Mouse (Mus musculus) CH12.LX (cell line): ENCODE data around the gene Slc25a12. TPM values are rescaled to one million over a fixed set of nuclear protein-coding genes. Genes with fewer than 3 reads are reported as not detected.
A peak's percentile ranks its signal among the peaks of the same experiment; 100 is the strongest.

Experiments
- DNase-seq: peaks from one replicate; pipeline ENCODE4 v3.0.0-alpha.2; 2013; ENCODE audit errors: extremely low read depth
- H3K27ac ChIP-seq: 2 replicates; pipeline ENCODE4 v1.5.1; 2012; ENCODE audit warnings: low read depth, mild to moderate bottlenecking, control low read depth, moderate library complexity; ENCODE audit not compliant: insufficient read depth
- H3K27me3 ChIP-seq: replicated peaks from 2 replicates; pipeline ENCODE3; 2012; ENCODE audit warnings: inconsistent platforms
- H3K36me3 ChIP-seq, 2 experiments: replicated peaks in 1 of 2; 2 replicates each; pipeline versions ENCODE3 to v1.6.1; 2012; ENCODE audit warnings: inconsistent platforms in 1 of 2, low read length in 1 of 2, mild to moderate bottlenecking in 1 of 2, mixed read lengths in 1 of 2, moderate library complexity in 1 of 2; ENCODE audit not compliant: control insufficient read depth in 1 of 2, insufficient read depth in 1 of 2
- H3K4me1 ChIP-seq, 2 experiments: 2 replicates each; pipeline ENCODE4 v1.6.1; 2012; ENCODE audit warnings: inconsistent platforms in 1 of 2, moderate library complexity in 1 of 2; ENCODE audit not compliant: insufficient read depth in 2 of 2, control insufficient read depth in 1 of 2
- H3K4me2 ChIP-seq: 2 replicates; pipeline ENCODE4 v1.6.1; 2012; ENCODE audit warnings: low read depth, mild to moderate bottlenecking, control low read depth; ENCODE audit not compliant: poor library complexity, insufficient read depth, severe bottlenecking
- H3K4me3 ChIP-seq, 3 experiments: fragments of 150-350 bp in 1 of 3; sonication (generic) in 1 of 3; replicated peaks in 1 of 3; 2 replicates each; pipeline versions ENCODE3 to v1.5.1; 2011 to 2012; ENCODE audit warnings: low read depth in 2 of 3, low read length in 2 of 3, mild to moderate bottlenecking in 2 of 3, moderate library complexity in 2 of 3, control low read depth in 1 of 3, improper control_type of control experiment in 1 of 3, inconsistent platforms in 1 of 3, mixed read lengths in 1 of 3; ENCODE audit not compliant: poor library complexity in 1 of 3
- H3K79me2 ChIP-seq: replicated peaks from 2 replicates; pipeline ENCODE4 v1.6.1; 2012; ENCODE audit warnings: mild to moderate bottlenecking, moderate library complexity; ENCODE audit not compliant: control insufficient read depth, poor library complexity, insufficient read depth, severe bottlenecking; ENCODE audit errors: extremely low read depth
- H3K9ac ChIP-seq: 2 replicates; pipeline ENCODE4 v1.6.1; 2012; ENCODE audit warnings: low read depth, mild to moderate bottlenecking, control low read depth, moderate library complexity; ENCODE audit not compliant: insufficient read depth
- H3K9me3 ChIP-seq: replicated peaks from 2 replicates; pipeline ENCODE3; 2012; ENCODE audit warnings: low read length, inconsistent platforms, mixed read lengths
- BHLHE40 ChIP-seq: IDR thresholded peaks from 2 replicates; pipeline ENCODE4 v1.6.1; 2011; ENCODE audit warnings: mild to moderate bottlenecking, low read depth, low read length, improper control_type of control experiment
- CHD1 ChIP-seq: IDR thresholded peaks from 2 replicates; pipeline ENCODE4 v1.6.1; 2012; ENCODE audit warnings: low read depth, low read length, improper control_type of control experiment, inconsistent platforms
- CHD2 ChIP-seq: IDR thresholded peaks from 2 replicates; pipeline ENCODE4 v1.6.1; 2011; ENCODE audit warnings: low read length, improper control_type of control experiment
- E2F4 ChIP-seq: IDR thresholded peaks from 2 replicates; pipeline ENCODE4 v1.6.1; 2011; ENCODE audit warnings: low read depth, low read length, improper control_type of control experiment; ENCODE audit not compliant: insufficient replicate concordance
- ELF1 ChIP-seq: IDR thresholded peaks from 2 replicates; pipeline ENCODE4 v1.6.1; 2014; ENCODE audit warnings: low read depth, mild to moderate bottlenecking, inconsistent platforms, low read length, improper control_type of control experiment
- EP300 ChIP-seq: IDR thresholded peaks from 2 replicates; pipeline ENCODE4 v1.6.1; 2011; ENCODE audit warnings: low read length, improper control_type of control experiment
- ETS1 ChIP-seq: conservative IDR thresholded peaks from 2 replicates; pipeline ENCODE4 v1.6.1; 2012; ENCODE audit warnings: low read depth, mild to moderate bottlenecking, inconsistent platforms, low read length, improper control_type of control experiment, moderate library complexity
- GABPA ChIP-seq: IDR thresholded peaks from 2 replicates; pipeline ENCODE4 v1.6.1; 2012; ENCODE audit warnings: low read depth, low read length, improper control_type of control experiment, inconsistent platforms; ENCODE audit not compliant: insufficient replicate concordance
- HCFC1 ChIP-seq: IDR thresholded peaks from 2 replicates; pipeline ENCODE4 v1.6.1; 2012; ENCODE audit warnings: low read depth, mild to moderate bottlenecking, inconsistent platforms, low read length, improper control_type of control experiment
- IRF4 ChIP-seq: IDR thresholded peaks from 2 replicates; pipeline ENCODE4 v1.6.1; 2014; ENCODE audit warnings: low read depth, mild to moderate bottlenecking, inconsistent platforms, low read length, improper control_type of control experiment
- JUN ChIP-seq: IDR thresholded peaks from 2 replicates; pipeline ENCODE4 v1.6.1; 2011; ENCODE audit warnings: low read depth, mild to moderate bottlenecking, low read length, improper control_type of control experiment, moderate library complexity; ENCODE audit not compliant: insufficient read depth
- JUND ChIP-seq: conservative IDR thresholded peaks from 2 replicates; pipeline ENCODE4 v1.6.1; 2011; ENCODE audit warnings: low read depth, low read length, improper control_type of control experiment
- MAFK ChIP-seq: IDR thresholded peaks from 2 replicates; pipeline ENCODE4 v1.6.1; 2011; ENCODE audit warnings: low read length, improper control_type of control experiment; ENCODE audit not compliant: insufficient replicate concordance
- MAX ChIP-seq: IDR thresholded peaks from 2 replicates; pipeline ENCODE4 v1.6.1; 2011; ENCODE audit warnings: low read length, improper control_type of control experiment
- MAZ ChIP-seq: IDR thresholded peaks from 2 replicates; pipeline ENCODE4 v1.6.1; 2012; ENCODE audit warnings: low read depth, mild to moderate bottlenecking, inconsistent platforms, low read length, improper control_type of control experiment, moderate library complexity
- MEF2A ChIP-seq: IDR thresholded peaks from 2 replicates; pipeline ENCODE4 v1.6.1; 2014; ENCODE audit warnings: low read depth, mild to moderate bottlenecking, inconsistent platforms, low read length, improper control_type of control experiment, borderline replicate concordance
- MXI1 ChIP-seq: IDR thresholded peaks from 2 replicates; pipeline ENCODE4 v1.6.1; 2011; ENCODE audit warnings: mild to moderate bottlenecking, low read depth, low read length, improper control_type of control experiment
- MYC ChIP-seq: IDR thresholded peaks from 2 replicates; pipeline ENCODE4 v1.6.1; 2011; ENCODE audit warnings: low read depth, mild to moderate bottlenecking, improper control_type of control experiment, low read length
- NELFE ChIP-seq: IDR thresholded peaks from 2 replicates; pipeline ENCODE4 v1.6.1; 2011; ENCODE audit warnings: low read depth, low read length, improper control_type of control experiment
- PAX5 ChIP-seq: IDR thresholded peaks from 2 replicates; pipeline ENCODE4 v1.6.1; 2012; ENCODE audit warnings: low read length, inconsistent platforms, mixed read lengths
- POLR2A ChIP-seq: IDR thresholded peaks from 2 replicates; pipeline ENCODE4 v1.6.1; 2011; ENCODE audit warnings: low read depth, mild to moderate bottlenecking, improper control_type of control experiment, low read length
- POLR2AphosphoS2 ChIP-seq: IDR thresholded peaks from 2 replicates; pipeline ENCODE4 v1.6.1; 2011; ENCODE audit warnings: low read depth, low read length, improper control_type of control experiment
- RAD21 ChIP-seq: IDR thresholded peaks from 2 replicates; pipeline ENCODE4 v1.6.1; 2011; ENCODE audit warnings: low read depth, mild to moderate bottlenecking, low read length, improper control_type of control experiment, moderate library complexity
- RCOR1 ChIP-seq: conservative IDR thresholded peaks from 2 replicates; pipeline ENCODE4 v1.6.1; 2012; ENCODE audit warnings: low read depth, mild to moderate bottlenecking, inconsistent platforms, low read length, improper control_type of control experiment
- SIN3A ChIP-seq: IDR thresholded peaks from 2 replicates; pipeline ENCODE4 v1.6.1; 2012; ENCODE audit warnings: low read length, improper control_type of control experiment, inconsistent platforms
- SMC3 ChIP-seq: IDR thresholded peaks from 2 replicates; pipeline ENCODE4 v1.6.1; 2011; ENCODE audit warnings: low read depth, low read length, improper control_type of control experiment
- TBP ChIP-seq: conservative IDR thresholded peaks from 2 replicates; pipeline ENCODE4 v1.6.1; 2011; ENCODE audit warnings: low read depth, low read length, improper control_type of control experiment
- TCF12 ChIP-seq: IDR thresholded peaks from 2 replicates; pipeline ENCODE4 v1.6.1; 2014; ENCODE audit warnings: low read depth, mild to moderate bottlenecking, inconsistent platforms, low read length, improper control_type of control experiment
- UBTF ChIP-seq: IDR thresholded peaks from 2 replicates; pipeline ENCODE4 v1.6.1; 2012; ENCODE audit warnings: low read depth, mild to moderate bottlenecking, inconsistent platforms, low read length, improper control_type of control experiment, moderate library complexity
- USF1 ChIP-seq: IDR thresholded peaks from 2 replicates; pipeline ENCODE4 v1.6.1; 2014; ENCODE audit warnings: low read depth, mild to moderate bottlenecking, inconsistent platforms, low read length, improper control_type of control experiment
- USF2 ChIP-seq: conservative IDR thresholded peaks from 2 replicates; pipeline ENCODE4 v1.6.1; 2011; ENCODE audit warnings: low read depth, low read length, improper control_type of control experiment
- ZC3H11A ChIP-seq: IDR thresholded peaks from 2 replicates; pipeline ENCODE4 v1.6.1; 2012; ENCODE audit warnings: low read depth, mild to moderate bottlenecking, inconsistent platforms, low read length, improper control_type of control experiment
- ZKSCAN1 ChIP-seq: IDR thresholded peaks from 2 replicates; pipeline ENCODE4 v1.6.1; 2012; ENCODE audit warnings: low read depth, inconsistent platforms, low read length, improper control_type of control experiment, borderline replicate concordance
- ZMIZ1 ChIP-seq: IDR thresholded peaks from 2 replicates; pipeline ENCODE4 v1.6.1; 2012; ENCODE audit warnings: low read depth, mild to moderate bottlenecking, inconsistent platforms, low read length, improper control_type of control experiment
- ZNF384 ChIP-seq: IDR thresholded peaks from 2 replicates; pipeline ENCODE4 v1.6.1; 2012; ENCODE audit warnings: low read depth, low read length, improper control_type of control experiment, inconsistent platforms
- dilution Hi-C: fragments of 300-500 bp; cut with MboI; formaldehyde crosslinking; loops from 2 replicates; pipeline ENCODE4 v1.14.3; 2020; ENCODE audit warnings: low sequenced_read_pairs; ENCODE audit not compliant: extremely low pct_unique_long_range_greater_than_20kb, extremely low pct_ligation_motif_present
- in situ Hi-C: fragments of 300-500 bp; cut with MboI; formaldehyde crosslinking; loops from 3 replicates; pipeline ENCODE4 v1.14.3; 2019; ENCODE audit warnings: low sequenced_read_pairs, low pct_ligation_motif_present, low pct_unique_long_range_greater_than_20kb, mixed read lengths
- polyA plus RNA-seq: library from polyadenylated mRNA; unstranded; fragments of >175 nt; gene quantifications from 2 replicates; pipeline ENCODE4 v1.2.1, GENCODE M21; 2012; ENCODE audit warnings: low read depth; ENCODE audit not compliant: insufficient read length
- total RNA-seq, 2 experiments: library from RNA; depleted of rRNA; stranded (reverse); fragments of 300-350 nt in 1 of 2; fragments of >200 nt in 1 of 2; gene quantifications; 2 replicates each; pipeline ENCODE4 v1.2.3; 2012 to 2014

Slc25a12 gene
- total and polyA plus RNA-seq, 3 experiments: 97.1 to 211 (median 123) TPM

DNA sequence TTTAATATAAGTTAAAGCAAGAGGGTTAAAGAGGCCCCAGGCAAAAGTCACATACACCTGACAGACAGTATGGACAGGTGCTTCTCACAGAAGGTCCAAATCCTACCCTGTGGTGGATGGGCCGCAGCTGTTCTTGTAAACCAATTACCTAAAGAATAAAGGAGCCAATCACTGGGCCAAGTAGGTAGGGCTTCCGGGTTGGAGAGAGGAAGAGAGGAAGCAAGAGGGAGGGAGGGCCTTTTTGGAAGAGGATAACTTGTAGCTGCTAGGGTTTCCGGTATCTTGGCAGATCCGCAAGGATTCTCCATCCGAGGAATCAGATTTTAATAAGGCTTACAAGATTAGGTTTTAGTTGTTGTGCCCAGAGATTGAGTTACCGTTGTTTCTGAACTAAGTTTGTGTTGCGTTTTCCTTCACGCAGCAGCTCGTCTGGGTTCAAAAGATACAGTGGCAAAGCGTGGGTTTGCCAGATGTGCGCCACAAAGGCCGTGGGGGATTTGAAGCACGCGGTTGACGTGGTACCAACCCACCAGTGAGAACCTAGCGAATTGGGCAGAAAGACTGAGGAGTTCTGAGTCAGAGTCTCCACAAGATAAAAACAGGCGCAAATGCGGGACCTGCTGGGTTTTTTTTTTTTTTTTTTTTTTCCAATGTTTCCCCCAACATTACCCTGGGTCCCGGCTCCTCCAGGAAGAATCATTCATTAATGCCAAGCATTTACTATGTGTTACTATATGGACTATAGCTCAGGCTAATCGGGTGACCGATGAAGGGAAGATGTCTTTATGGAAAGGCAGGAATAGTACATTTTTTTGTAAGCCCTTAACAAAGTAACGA lies 33.3 kb downstream of the Slc25a12 start:
- peak; percentile 48 for DNase-seq
- TF ChIP-seq USF1 (no peak), POLR2AphosphoS2 (no peak), ZMIZ1 (no peak), PAX5 (no peak), CHD2 (no peak), IRF4 (no peak), MAFK (0 out of 2 replicates have a peak, but pooled peaks have one; percentile 10), HCFC1 (no peak), GABPA (no peak), MEF2A (no peak), BHLHE40 (0 out of 2 replicates have a peak, but pooled peaks have one; percentile 6), RCOR1 (no peak), UBTF (no peak), MXI1 (peak; percentile 24; the same call in 1 of the 2 replicates), TBP (no peak), E2F4 (no peak), ELF1 (0 out of 2 replicates have a peak, but pooled peaks have one; percentile 39), MAX (0 out of 2 replicates have a peak, but pooled peaks have one; percentile 25), ETS1 (peak; percentile 31; the same call in 1 of the 2 replicates), USF2 (no peak), MAZ (no peak), ZKSCAN1 (no peak), TCF12 (no peak), CHD1 (no peak), SMC3 (no peak), JUN (no peak), ZC3H11A (no peak), ZNF384 (peak; percentile 89), MYC (0 out of 2 replicates have a peak, but pooled peaks have one; percentile 30), JUND (no peak), NELFE (no peak), SIN3A (no peak), RAD21 (no peak), EP300 (0 out of 2 replicates have a peak, but pooled peaks have one; percentile 32), POLR2A (no peak)
- dilution Hi-C loops (no loop called here), in situ Hi-C loops (no loop called here)
- Histone ChIP-seq H3K4me1 (peaks cover 13 to 37% of the 10 kb centered on the region in 2 experiments), H3K36me3 (peaks cover 29 to 40% of the 10 kb centered on the region in 2 experiments), H3K79me2 (peaks cover 11% of the 10 kb centered on the region), H3K9me3 (no peaks in the 10 kb centered on the region), H3K27ac (no peak overlapping the region), H3K4me2 (no peak overlapping the region), H3K4me3 (no peak overlapping the region), H3K27me3 (no peaks in the 10 kb centered on the region), H3K9ac (no peak overlapping the region)
